Mouse (Mus musculus): Measurements from ENCODE around the gene Terb1. TPM values are rescaled to one million over a fixed set of nuclear protein-coding genes. Genes with fewer than 3 reads are reported as not detected.

Gene Terb1
- under 1 TPM in 8 of 26 experiments, not detected in 18; 0.19 to 0.46 (median 0.29) TPM for total RNA-seq (2018; cell fraction: chromatin; rRNA removed)
- not detected for total RNA-seq (2018; cell fraction: cytosol; rRNA removed)
- total RNA-seq (2018; cell fraction: nucleus; rRNA removed) = under 1 TPM in 1 of 26 experiments, not detected in 25; 0.18 TPM
- not detected in 3 replicates for polyA plus RNA-seq (2018)

- Histone ChIP-seq H3K4me3 (ENCODE audit: inconsistent target) (no peak within 1 kb of the TSS), H3K27ac (no peak within 1 kb of the TSS), H3K79me2 (ENCODE audit: inconsistent target) (no peaks in the 10 kb centered on the region), H3K36me3 (ENCODE audit: inconsistent target) (peaks cover 16% of the 10 kb centered on the region; the same call in 1 of the 2 replicates)
- 13% methylated on average over 64 of the region's 64 CpGs for whole genome bisulfite sequencing (ENCODE audit: missing documents)
Observed at GRCm38 (mm10) chr8:104509061-104510006, at the start of gene Terb1. TSS of gene Terb1 (minus strand) at chr8:104509910.

GRCm38 (mm10) chr8:104557226-104557625 is 47.5 kb upstream of the Terb1 start:
- Histone ChIP-seq H3K4me3 (ENCODE audit: inconsistent target) (no peak overlapping the region), H3K36me3 (ENCODE audit: inconsistent target) (no peaks in the 10 kb centered on the region), H3K27ac (no peak overlapping the region), H3K79me2 (ENCODE audit: inconsistent target) (no peaks in the 10 kb centered on the region)
- 74% methylated on average over 7 of the region's 7 CpGs for WGBS (ENCODE audit: missing documents)

GRCm38 (mm10) chr8:104555191-104555590 is 45.5 kb upstream of the Terb1 start:
- 70% methylated on average over 4 of the region's 4 CpGs for WGBS (ENCODE audit: missing documents)
- no peak overlapping the region for H3K27ac ChIP-seq
- H3K79me2 ChIP-seq (ENCODE audit: inconsistent target) = no peaks in the 10 kb centered on the region
- no peaks in the 10 kb centered on the region for H3K36me3 ChIP-seq (ENCODE audit: inconsistent target)
- H3K4me3 ChIP-seq (ENCODE audit: inconsistent target) = no peak overlapping the region

- Histone ChIP-seq H3K36me3 (ENCODE audit: inconsistent target) (no peaks in the 10 kb centered on the region), H3K27ac (no peak overlapping the region), H3K4me3 (ENCODE audit: inconsistent target) (no peak overlapping the region), H3K79me2 (ENCODE audit: inconsistent target) (no peaks in the 10 kb centered on the region)
- WGBS (ENCODE audit: missing documents) = 91% methylated on average over 8 of the region's 8 CpGs
Observed at GRCm38 (mm10) chr8:104543440-104544045, 33.8 kb upstream of the Terb1 start.

GRCm38 (mm10) chr8:104542160-104542559 is 32.5 kb upstream of the Terb1 start:
- Histone ChIP-seq H3K4me3 (ENCODE audit: inconsistent target) (no peak overlapping the region), H3K36me3 (ENCODE audit: inconsistent target) (no peaks in the 10 kb centered on the region), H3K27ac (no peak overlapping the region), H3K79me2 (ENCODE audit: inconsistent target) (no peaks in the 10 kb centered on the region)
- 34% methylated on average over 11 of the region's 11 CpGs for WGBS (ENCODE audit: missing documents)

- no peaks in the 10 kb centered on the region for H3K36me3 ChIP-seq (ENCODE audit: inconsistent target)
- H3K27ac ChIP-seq = no peak overlapping the region
- H3K4me3 ChIP-seq (ENCODE audit: inconsistent target) = no peak overlapping the region
- WGBS (ENCODE audit: missing documents) = 21% methylated on average over 8 of the region's 8 CpGs
- H3K79me2 ChIP-seq (ENCODE audit: inconsistent target) = no peaks in the 10 kb centered on the region
Observed at GRCm38 (mm10) chr8:104541515-104541880, 31.8 kb upstream of the Terb1 start.

- Histone ChIP-seq H3K36me3 (ENCODE audit: inconsistent target) (no peaks in the 10 kb centered on the region), H3K4me3 (ENCODE audit: inconsistent target) (no peak overlapping the region), H3K79me2 (ENCODE audit: inconsistent target) (no peaks in the 10 kb centered on the region), H3K27ac (no peak overlapping the region)
- 3% methylated on average over 76 of the region's 76 CpGs for WGBS (ENCODE audit: missing documents)
Observed at GRCm38 (mm10) chr8:104540710-104541514, 31.2 kb upstream of the Terb1 start.

- H3K4me3 ChIP-seq (ENCODE audit: inconsistent target) = no peak overlapping the region
- no peak overlapping the region for H3K27ac ChIP-seq
- H3K79me2 ChIP-seq (ENCODE audit: inconsistent target) = no peaks in the 10 kb centered on the region
- WGBS (ENCODE audit: missing documents) = 82% methylated on average over 7 of the region's 7 CpGs
- no peaks in the 10 kb centered on the region for H3K36me3 ChIP-seq (ENCODE audit: inconsistent target)
Observed at GRCm38 (mm10) chr8:104540238-104540637, 30.5 kb upstream of the Terb1 start.

GRCm38 (mm10) chr8:104539566-104539965 is 29.9 kb upstream of the Terb1 start:
- Histone ChIP-seq H3K27ac (no peak overlapping the region), H3K79me2 (ENCODE audit: inconsistent target) (no peaks in the 10 kb centered on the region), H3K36me3 (ENCODE audit: inconsistent target) (no peaks in the 10 kb centered on the region), H3K4me3 (ENCODE audit: inconsistent target) (no peak overlapping the region)
- 93% methylated on average over 2 of the region's 2 CpGs for WGBS (ENCODE audit: missing documents)

GRCm38 (mm10) chr8:104538896-104539295 is 29.2 kb upstream of the Terb1 start:
- Histone ChIP-seq H3K79me2 (ENCODE audit: inconsistent target) (peaks cover 1% of the 10 kb centered on the region), H3K27ac (no peak overlapping the region), H3K36me3 (ENCODE audit: inconsistent target) (no peaks in the 10 kb centered on the region), H3K4me3 (ENCODE audit: inconsistent target) (no peak overlapping the region)
- WGBS (ENCODE audit: missing documents) = 95% methylated on average over 4 of the region's 4 CpGs

- peak overlapping the region; percentile 64; the same call in 1 of the 2 replicates for H3K4me3 ChIP-seq (ENCODE audit: inconsistent target)
- H3K27ac ChIP-seq = no peak overlapping the region
- no peaks in the 10 kb centered on the region for H3K36me3 ChIP-seq (ENCODE audit: inconsistent target)
- H3K79me2 ChIP-seq (ENCODE audit: inconsistent target) = peaks cover 30% of the 10 kb centered on the region
- WGBS (ENCODE audit: missing documents) = 50% methylated on average over 4 of the region's 4 CpGs
Observed at GRCm38 (mm10) chr8:104536028-104536427, 26.3 kb upstream of the Terb1 start.

- peaks cover 34% of the 10 kb centered on the region for H3K79me2 ChIP-seq (ENCODE audit: inconsistent target)
- 7% methylated on average over 7 of the region's 7 CpGs for WGBS (ENCODE audit: missing documents)
- H3K4me3 ChIP-seq (ENCODE audit: inconsistent target) = peak overlapping the region; percentile 64
- peak overlapping the region; percentile 62 for H3K27ac ChIP-seq
- H3K36me3 ChIP-seq (ENCODE audit: inconsistent target) = no peaks in the 10 kb centered on the region
Observed at GRCm38 (mm10) chr8:104535378-104535777, 25.7 kb upstream of the Terb1 start.

- H3K4me3 ChIP-seq (ENCODE audit: inconsistent target) = peak overlapping the region; percentile 64
- H3K79me2 ChIP-seq (ENCODE audit: inconsistent target) = peaks cover 34% of the 10 kb centered on the region
- peaks cover 6% of the 10 kb centered on the region for H3K36me3 ChIP-seq (ENCODE audit: inconsistent target)
- peak overlapping the region; percentile 62 for H3K27ac ChIP-seq
- WGBS (ENCODE audit: missing documents) = 0% methylated on average over 9 of the region's 9 CpGs
Observed at GRCm38 (mm10) chr8:104534779-104535141, 25.1 kb upstream of the Terb1 start.
